Mouse (Mus musculus) small intestine, adult 2 months (tissue): ENCODE measurements around the gene Abcc8. TPM values are rescaled to one million over a fixed set of nuclear protein-coding genes. Genes with fewer than 3 reads are reported as not detected.

Experiments
- H3K27ac ChIP-seq: fragments of 200-500 bp; 2 replicates; pipeline ENCODE4 v1.5.1; 2012; ENCODE audit warnings: low read depth, low read length, control low read depth, inconsistent platforms; ENCODE audit not compliant: insufficient read depth
- H3K27me3 ChIP-seq: fragments of 200-500 bp; 2 replicates; pipeline ENCODE4 v1.6.1; 2012; ENCODE audit warnings: mild to moderate bottlenecking, moderate library complexity, low read length, inconsistent platforms; ENCODE audit not compliant: control insufficient read depth, insufficient read depth
- H3K36me3 ChIP-seq: fragments of 200-500 bp; 2 replicates; pipeline ENCODE4 v1.6.1; 2012; ENCODE audit warnings: mild to moderate bottlenecking, low read length, control low read depth, inconsistent platforms; ENCODE audit not compliant: control insufficient read depth, insufficient read depth
- H3K4me1 ChIP-seq: fragments of 200-500 bp; 2 replicates; pipeline ENCODE4 v1.6.1; 2012; ENCODE audit warnings: low read length, inconsistent platforms, mixed read lengths; ENCODE audit not compliant: control insufficient read depth, insufficient read depth, insufficient read length
- H3K4me3 ChIP-seq: fragments of 200-500 bp; 2 replicates; pipeline ENCODE4 v1.5.1; 2012; ENCODE audit warnings: low read depth, mild to moderate bottlenecking, control low read depth, inconsistent platforms, low read length, moderate library complexity
- CTCF ChIP-seq: fragments of 200-500 bp; IDR thresholded peaks from 2 replicates; pipeline ENCODE4 v1.5.1; 2012; ENCODE audit warnings: low read depth, mild to moderate bottlenecking, control low read depth, inconsistent platforms, low read length, moderate library complexity, mixed read lengths; ENCODE audit not compliant: insufficient replicate concordance, insufficient read length; ENCODE audit errors: extremely low read depth
- POLR2A ChIP-seq: fragments of 200-500 bp; IDR thresholded peaks from 2 replicates; pipeline ENCODE4 v1.6.1; 2012; ENCODE audit warnings: low read depth, mild to moderate bottlenecking, control low read depth, inconsistent platforms, low read length, moderate library complexity
- WGBS: fragments of 180-500 bp; shearing (Covaris S2); methylation state at CpG from one replicate; pipeline ENCODE4 v1.1.7; 2018; 5-methylcytosine and 5-hydroxymethylcytosine counted together
- polyA plus RNA-seq: library from polyadenylated mRNA; depleted of rRNA; stranded (reverse); fragments of >200 nt; gene quantifications from 2 replicates; pipeline ENCODE4 v1.2.3, GENCODE M21; 2012

Abcc8 gene
- polyA plus RNA-seq, 1 experiment, result 1.3 TPM

GRCm38 (mm10) chr7:46086378-46086777, 93.5 kb downstream of the Abcc8 start:
- H3K27me3 ChIP-seq, result no peaks in the 10 kb centered on the region
- H3K36me3 ChIP-seq, result peaks cover 28% of the 10 kb centered on the region
- no peak overlapping the region for H3K4me3 ChIP-seq
- no peak for TF ChIP-seq POLR2A
- TF ChIP-seq CTCF, result no peak
- H3K4me1 ChIP-seq, result peaks cover 4% of the 10 kb centered on the region; the same call in 1 of the 2 replicates
- no peak overlapping the region for H3K27ac ChIP-seq
- WGBS, result 86% methylated on average over 6 of the region's 6 CpGs

GRCm38 (mm10) chr7:46084839-46085513, 94.9 kb downstream of the Abcc8 start:
- Histone ChIP-seq H3K27me3 (no peaks in the 10 kb centered on the region), H3K27ac (no peak overlapping the region), H3K4me1 (peaks cover 4% of the 10 kb centered on the region; the same call in 1 of the 2 replicates), H3K36me3 (peaks cover 41% of the 10 kb centered on the region), H3K4me3 (no peak overlapping the region)
- WGBS, result 20% methylated on average over 16 of the region's 16 CpGs
- TF ChIP-seq CTCF (no peak), POLR2A (no peak)

GRCm38 (mm10) chr7:46084024-46084423, 95.8 kb downstream of the Abcc8 start:
- TF ChIP-seq POLR2A, result no peak
- no peak for TF ChIP-seq CTCF
- H3K27me3 ChIP-seq, result no peaks in the 10 kb centered on the region
- peaks cover 44% of the 10 kb centered on the region for H3K36me3 ChIP-seq
- WGBS, result 64% methylated on average over 10 of the region's 10 CpGs
- no peak overlapping the region for H3K4me3 ChIP-seq
- H3K27ac ChIP-seq, result no peak overlapping the region
- H3K4me1 ChIP-seq, result peaks cover 4% of the 10 kb centered on the region; the same call in 1 of the 2 replicates

GRCm38 (mm10) chr7:46077675-46078074, 102.2 kb downstream of the Abcc8 start:
- Histone ChIP-seq H3K27ac (no peak overlapping the region), H3K27me3 (no peaks in the 10 kb centered on the region), H3K4me3 (no peak overlapping the region), H3K4me1 (no peaks in the 10 kb centered on the region), H3K36me3 (peaks cover 79% of the 10 kb centered on the region)
- 89% methylated on average over 12 of the region's 12 CpGs for WGBS
- TF ChIP-seq POLR2A (no peak), CTCF (no peak)

- Histone ChIP-seq H3K27ac (no peak overlapping the region), H3K36me3 (peaks cover 81% of the 10 kb centered on the region), H3K4me3 (no peak overlapping the region), H3K4me1 (no peaks in the 10 kb centered on the region), H3K27me3 (no peaks in the 10 kb centered on the region)
- WGBS, result 66% methylated on average over 7 of the region's 7 CpGs
- TF ChIP-seq POLR2A (no peak), CTCF (no peak)
These were observed 103.0 kb downstream of the Abcc8 start for GRCm38 (mm10) chr7:46076844-46077243.

GRCm38 (mm10) chr7:46068831-46069230, 111.0 kb downstream of the Abcc8 start:
- Histone ChIP-seq H3K27ac (no peak overlapping the region), H3K36me3 (peaks cover 86% of the 10 kb centered on the region), H3K27me3 (no peaks in the 10 kb centered on the region), H3K4me1 (no peaks in the 10 kb centered on the region), H3K4me3 (no peak overlapping the region)
- TF ChIP-seq POLR2A (no peak), CTCF (no peak)
- 94% methylated on average over 8 of the region's 8 CpGs for WGBS

- Histone ChIP-seq H3K27ac (no peak overlapping the region), H3K4me1 (no peaks in the 10 kb centered on the region), H3K36me3 (peaks cover 80% of the 10 kb centered on the region), H3K4me3 (no peak overlapping the region), H3K27me3 (no peaks in the 10 kb centered on the region)
- TF ChIP-seq CTCF, result no peak
- TF ChIP-seq POLR2A, result no peak
- 94% methylated on average over 6 of the region's 6 CpGs for WGBS
These were observed 116.5 kb downstream of the Abcc8 start for GRCm38 (mm10) chr7:46063296-46063695.

- Histone ChIP-seq H3K4me1 (no peaks in the 10 kb centered on the region), H3K27me3 (no peaks in the 10 kb centered on the region), H3K4me3 (no peak overlapping the region), H3K36me3 (peaks cover 80% of the 10 kb centered on the region), H3K27ac (no peak overlapping the region)
- no peak for TF ChIP-seq CTCF
- TF ChIP-seq POLR2A, result no peak
- WGBS, result 88% methylated on average over 16 of the region's 16 CpGs
These were observed 118.2 kb downstream of the Abcc8 start for GRCm38 (mm10) chr7:46061614-46062013.
